ENCODE assay signal across 27 mouse cellular contexts in genomic region chr3:61246429-61246828, GRCm38 (mm10).
"Had no signal": no experiment of that assay in that cellular context is flagged by ENCODE, and none has a peak within 500 bp of the region (broad histone marks: within the 10 kb centered on the region; RNA-seq: fewer than 3 reads in every experiment).

No protein-coding gene starts in this region.

- H3K9ac ChIP-seq: heart, embryonic 13.5 days; heart, embryonic 15.5 days; hindbrain, embryonic 13.5 days; hindbrain, embryonic 15.5 days; intestine, embryonic 15.5 days; limb, embryonic 12.5 days; liver, embryonic 13.5 days; liver, embryonic 15.5 days had no signal

- H3K9me3 ChIP-seq: heart, embryonic 13.5 days; heart, embryonic 15.5 days; hindbrain, embryonic 13.5 days; hindbrain, embryonic 15.5 days; intestine, embryonic 15.5 days; limb, embryonic 10.5 days; limb, embryonic 12.5 days; liver, embryonic 13.5 days; liver, embryonic 15.5 days had no signal

- H3K4me2 ChIP-seq: heart, embryonic 11.5 days; heart, embryonic 13.5 days; heart, embryonic 15.5 days; hindbrain, embryonic 13.5 days; hindbrain, embryonic 15.5 days; intestine, embryonic 15.5 days; limb, embryonic 12.5 days; liver, embryonic 11.5 days; liver, embryonic 13.5 days; liver, embryonic 15.5 days had no signal

- DNase-seq: gastrocnemius, adult 2 months; gastrocnemius, postnatal 10 days; gastrocnemius, postnatal 25 days; heart, adult 18-20 months; heart, postnatal 14 days; heart, postnatal 36 days; kidney, adult 18-20 months; kidney, adult 8-10 months; kidney, postnatal 10 days; kidney, postnatal 25 days; kidney, postnatal 4 days; liver; liver, embryonic 13.5 days had no signal

- H3K36me3 ChIP-seq: heart, embryonic 13.5 days; heart, embryonic 15.5 days; hindbrain, embryonic 13.5 days; hindbrain, embryonic 15.5 days; intestine, embryonic 15.5 days; limb, embryonic 10.5 days; limb, embryonic 12.5 days; liver, embryonic 13.5 days; liver, embryonic 15.5 days had no signal

- ATAC-seq: inflammation-experienced regulatory T-cells, adult 6 months; intestine, embryonic 15.5 days; intestine, postnatal 0 days had no signal

- H3K27ac ChIP-seq: gastrocnemius, adult 2 months; heart, embryonic 13.5 days; heart, embryonic 15.5 days; hindbrain, embryonic 13.5 days; hindbrain, embryonic 15.5 days; intestine, embryonic 15.5 days; layer of hippocampus, adult 2 months; left cerebral cortex, adult 2 months; limb, embryonic 10.5 days; limb, embryonic 12.5 days; liver, embryonic 13.5 days; liver, embryonic 15.5 days had no signal

- H3K4me1 ChIP-seq: heart, embryonic 13.5 days; heart, embryonic 15.5 days; hindbrain, embryonic 13.5 days; hindbrain, embryonic 15.5 days; intestine, embryonic 15.5 days; limb, embryonic 10.5 days; limb, embryonic 12.5 days; liver, embryonic 13.5 days; liver, embryonic 15.5 days had no signal

- H3K4me3 ChIP-seq: gastrocnemius, adult 2 months; heart, embryonic 13.5 days; heart, embryonic 15.5 days; hindbrain, embryonic 13.5 days; hindbrain, embryonic 15.5 days; intestine, embryonic 15.5 days; layer of hippocampus, adult 2 months; left cerebral cortex, adult 2 months; limb, embryonic 10.5 days; limb, embryonic 12.5 days; liver, embryonic 13.5 days; liver, embryonic 15.5 days had no signal

- H3K27me3 ChIP-seq: heart, embryonic 13.5 days; heart, embryonic 15.5 days; hindbrain, embryonic 13.5 days; hindbrain, embryonic 15.5 days; intestine, embryonic 15.5 days; limb, embryonic 12.5 days; liver, embryonic 13.5 days; liver, embryonic 15.5 days had no signal
